Mouse (Mus musculus) MEL (cell line): ENCODE data around the gene Atp1a3. TPM values are rescaled to one million over a fixed set of nuclear protein-coding genes. Genes with fewer than 3 reads are reported as not detected.

Experiments used
- DNase-seq: peaks from one replicate; pipeline ENCODE4 v3.0.0; 2011; ENCODE audit warnings: low read depth, low spot score
- H3K27ac ChIP-seq: 2 replicates; pipeline ENCODE4 v1.5.1; 2012; ENCODE audit warnings: low read depth, mild to moderate bottlenecking, control low read depth, low read length, moderate library complexity; ENCODE audit not compliant: control insufficient read depth
- H3K27me3 ChIP-seq, 2 experiments: fragments of 150-350 bp in 1 of 2; sonication (generic) in 1 of 2; 2 replicates each; pipeline ENCODE4 v1.6.1; 2012; ENCODE audit warnings: low read length in 2 of 2, mild to moderate bottlenecking in 2 of 2, improper control_type of control experiment in 1 of 2, moderate library complexity in 1 of 2; ENCODE audit not compliant: insufficient read depth in 2 of 2, control insufficient read depth in 1 of 2
- H3K36me3 ChIP-seq, 2 experiments: 2 replicates each; pipeline ENCODE4 v1.6.1; 2012 to 2014; ENCODE audit warnings: low read length in 2 of 2, improper control_type of control experiment in 1 of 2, inconsistent platforms in 1 of 2, mild to moderate bottlenecking in 1 of 2; ENCODE audit not compliant: insufficient read depth in 2 of 2, control insufficient read depth in 1 of 2
- H3K4me1 ChIP-seq, 2 experiments: fragments of 150-350 bp in 1 of 2; sonication (generic) in 1 of 2; 2 replicates each; pipeline ENCODE4 v1.6.1; 2012; ENCODE audit warnings: low read length in 2 of 2, improper control_type of control experiment in 1 of 2, mild to moderate bottlenecking in 1 of 2; ENCODE audit not compliant: insufficient read depth in 2 of 2, control insufficient read depth in 1 of 2
- H3K4me3 ChIP-seq, 2 experiments: fragments of 150-350 bp in 1 of 2; sonication (generic) in 1 of 2; 2 replicates each; pipeline ENCODE4 v1.5.1; 2012; ENCODE audit warnings: low read depth in 2 of 2, low read length in 2 of 2, mild to moderate bottlenecking in 2 of 2, moderate library complexity in 2 of 2, control low read depth in 1 of 2, improper control_type of control experiment in 1 of 2; ENCODE audit not compliant: control insufficient read depth in 1 of 2, insufficient read depth in 1 of 2
- H3K79me2 ChIP-seq: 2 replicates; pipeline ENCODE4 v1.6.1; 2012; ENCODE audit warnings: mild to moderate bottlenecking, low read length, moderate library complexity; ENCODE audit not compliant: control insufficient read depth, poor library complexity, insufficient read depth
- H3K9ac ChIP-seq: 2 replicates; pipeline ENCODE4 v1.6.1; 2012; ENCODE audit warnings: low read depth, mild to moderate bottlenecking, control low read depth, low read length, moderate library complexity; ENCODE audit not compliant: control insufficient read depth, poor library complexity, severe bottlenecking
- H3K9me3 ChIP-seq: fragments of 150-350 bp; sonication (generic); replicated peaks from 2 replicates; pipeline ENCODE4 v1.6.1; 2012; ENCODE audit warnings: mild to moderate bottlenecking, low read length, improper control_type of control experiment, moderate library complexity; ENCODE audit not compliant: insufficient read depth
- CTCF ChIP-seq, 3 experiments: IDR thresholded peaks in 2 of 3; conservative IDR thresholded peaks in 1 of 3; 2 replicates each; pipeline ENCODE4 v1.5.1; 2011 to 2012; ENCODE audit warnings: low read length in 3 of 3, low read depth in 2 of 3, mild to moderate bottlenecking in 2 of 3, improper control_type of control experiment in 1 of 3, inconsistent platforms in 1 of 3, mixed read lengths in 1 of 3, moderate library complexity in 1 of 3; ENCODE audit not compliant: control insufficient read depth in 1 of 3, insufficient read depth in 1 of 3, poor library complexity in 1 of 3, severe bottlenecking in 1 of 3
- ETS1 ChIP-seq: IDR thresholded peaks from 2 replicates; pipeline ENCODE4 v1.6.1; 2012; ENCODE audit warnings: low read depth, mild to moderate bottlenecking, inconsistent platforms, low read length, improper control_type of control experiment, moderate library complexity
- GABPA ChIP-seq: IDR thresholded peaks from 2 replicates; pipeline ENCODE4 v1.6.1; 2012; ENCODE audit warnings: low read depth, mild to moderate bottlenecking, inconsistent platforms, low read length, improper control_type of control experiment, moderate library complexity
- MEF2A ChIP-seq: IDR thresholded peaks from 2 replicates; pipeline ENCODE4 v1.6.1; 2014; ENCODE audit warnings: low read depth, mild to moderate bottlenecking, inconsistent platforms, low read length, improper control_type of control experiment; ENCODE audit not compliant: poor library complexity, insufficient replicate concordance, severe bottlenecking; ENCODE audit errors: extremely low read depth
- USF1 ChIP-seq: IDR thresholded peaks from 2 replicates; pipeline ENCODE4 v1.6.1; 2014; ENCODE audit warnings: low read depth, mild to moderate bottlenecking, inconsistent platforms, low read length, improper control_type of control experiment, moderate library complexity
- ZC3H11A ChIP-seq: IDR thresholded peaks from 2 replicates; pipeline ENCODE4 v1.6.1; 2012; ENCODE audit warnings: low read depth, mild to moderate bottlenecking, inconsistent platforms, low read length, improper control_type of control experiment
- ZMIZ1 ChIP-seq: IDR thresholded peaks from 2 replicates; pipeline ENCODE4 v1.6.1; 2012; ENCODE audit warnings: low read depth, mild to moderate bottlenecking, inconsistent platforms, low read length, improper control_type of control experiment, moderate library complexity
- polyA plus RNA-seq, 2 experiments: library from polyadenylated mRNA; stranded (reverse) in 1 of 2; unstranded in 1 of 2; fragments of >175 nt in 1 of 2; fragments of >200 nt in 1 of 2; gene quantifications; 2 replicates each; pipeline versions ENCODE4 v1.2.1 to v1.2.4; 2012; ENCODE audit warnings: low replicate concordance in 2 of 2, low read depth in 1 of 2; ENCODE audit not compliant: insufficient read length in 2 of 2, insufficient read depth in 1 of 2, missing spikeins in 1 of 2
- total RNA-seq: library from RNA; depleted of rRNA; stranded (reverse); fragments of 300-350 nt; gene quantifications from 2 replicates; pipeline ENCODE4 v1.2.3, GENCODE M21; 2012; rRNA removed

The Atp1a3 gene
- total and polyA plus RNA-seq, 3 experiments = 0.19 to 3.5 TPM; not detected in 1

GRCm38 (mm10) chr7:24930475-24930874 is 75.3 kb downstream of the Atp1a3 start:
- H3K9ac ChIP-seq = no peak overlapping the region
- no peaks in the 10 kb centered on the region for H3K27me3 ChIP-seq
- no peaks in the 10 kb centered on the region for H3K36me3 ChIP-seq
- no peak overlapping the region for H3K4me3 ChIP-seq
- TF ChIP-seq MEF2A (no peak), ETS1 (no peak), CTCF (IDR thresholded peaks at IDR 0.05 in 2 of 3, conservative IDR thresholded peaks at IDR 0.05 in 1 of 3; ENCODE audit: control insufficient read depth in 1 of 3, insufficient read depth in 1 of 3, low read depth in 2 of 3, low read length in 3 of 3, poor library complexity in 1 of 3, severe bottlenecking in 1 of 3) (no peak), GABPA (no peak), ZC3H11A (no peak), USF1 (no peak), ZMIZ1 (no peak)
- TF ChIP-seq, all 39 proteins: peak for 0
- DNase-seq = no peak
- no peaks in the 10 kb centered on the region for H3K4me1 ChIP-seq
- no peak overlapping the region for H3K27ac ChIP-seq
- H3K9me3 ChIP-seq = no peaks in the 10 kb centered on the region
- H3K79me2 ChIP-seq = no peaks in the 10 kb centered on the region

Other genes starting within 250 kb of the Atp1a3 start
- not detected in 2 replicates for gene Cd177, start 245.6 kb downstream of the Atp1a3 start, total RNA-seq
- under 1 TPM in 1 of 2 experiments, not detected in 1; 0.11 TPM for gene Cd177, start 245.6 kb downstream of the Atp1a3 start, polyA plus RNA-seq
- not detected in 2 replicates for gene Ceacam10, start 228.8 kb downstream of the Atp1a3 start, total RNA-seq
- under 1 TPM in 1 of 2 experiments, not detected in 1; 0.19 TPM for gene Ceacam10, start 228.8 kb downstream of the Atp1a3 start, polyA plus RNA-seq
- 0.54 TPM in 1 of 2 replicates, not detected in the other for gene Gm9844, start 143.7 kb downstream of the Atp1a3 start, total RNA-seq
- gene Gm9844, start 143.7 kb downstream of the Atp1a3 start, polyA plus RNA-seq = under 1 TPM in 1 of 2 experiments, not detected in 1; 0.95 TPM
- gene Lypd4, start 136.0 kb downstream of the Atp1a3 start, total RNA-seq = not detected in 2 replicates
- gene Lypd4, start 136.0 kb downstream of the Atp1a3 start, polyA plus RNA-seq = not detected
- not detected in 2 replicates for gene Dmrtc2, start 135.9 kb downstream of the Atp1a3 start, total RNA-seq
- not detected for gene Dmrtc2, start 135.9 kb downstream of the Atp1a3 start, polyA plus RNA-seq
- gene Rps19, start 121.6 kb downstream of the Atp1a3 start, total RNA-seq = 3,168 and 3,580 TPM in 2 replicates
- 1,000 to 10,000 TPM in 1 of 2 experiments, not detected in 1; 2,454 TPM for gene Rps19, start 121.6 kb downstream of the Atp1a3 start, polyA plus RNA-seq
- 0.13 and 0.23 TPM in 2 replicates for gene Cd79a, start 108.6 kb downstream of the Atp1a3 start, total RNA-seq
- gene Cd79a, start 108.6 kb downstream of the Atp1a3 start, polyA plus RNA-seq = under 1 TPM in 1 of 2 experiments, not detected in 1; 0.61 TPM
- 43.7 and 53.3 TPM in 2 replicates for gene Arhgef1, start 103.0 kb downstream of the Atp1a3 start, total RNA-seq
- gene Arhgef1, start 103.0 kb downstream of the Atp1a3 start, polyA plus RNA-seq = 100 to 1,000 TPM in 1 of 2 experiments, not detected in 1; 163 TPM
- gene Gm4881, start 61.5 kb downstream of the Atp1a3 start, total RNA-seq = not detected in 2 replicates
- under 1 TPM in 1 of 2 experiments, not detected in 1; 0.13 TPM for gene Gm4881, start 61.5 kb downstream of the Atp1a3 start, polyA plus RNA-seq
- gene Rabac1, start 33.2 kb downstream of the Atp1a3 start, total RNA-seq = 205 and 240 TPM in 2 replicates
- 100 to 1,000 TPM in 1 of 2 experiments, not detected in 1; 223 TPM for gene Rabac1, start 33.2 kb downstream of the Atp1a3 start, polyA plus RNA-seq
- 3.5 and 4.6 TPM in 2 replicates for gene Grik5, start 66.4 kb upstream of the Atp1a3 start, total RNA-seq
- gene Grik5, start 66.4 kb upstream of the Atp1a3 start, polyA plus RNA-seq = 10 to 100 TPM in 1 of 2 experiments, not detected in 1; 22.0 TPM
- gene Zfp574, start 66.6 kb upstream of the Atp1a3 start, total RNA-seq = 15.0 and 16.3 TPM in 2 replicates
- gene Zfp574, start 66.6 kb upstream of the Atp1a3 start, polyA plus RNA-seq = 10 to 100 TPM in 1 of 2 experiments, not detected in 1; 30.2 TPM
- 0.73 and 0.75 TPM in 2 replicates for gene Pou2f2, start 173.8 kb upstream of the Atp1a3 start, total RNA-seq
- 1 to 10 TPM in 1 of 2 experiments, not detected in 1; 6.4 TPM for gene Pou2f2, start 173.8 kb upstream of the Atp1a3 start, polyA plus RNA-seq
- gene Dedd2, start 214.7 kb upstream of the Atp1a3 start, total RNA-seq = 25.2 and 28.2 TPM in 2 replicates
- 10 to 100 TPM in 1 of 2 experiments, not detected in 1; 36.6 TPM for gene Dedd2, start 214.7 kb upstream of the Atp1a3 start, polyA plus RNA-seq
- 8.4 and 9.5 TPM in 2 replicates for gene Zfp526, start 215.5 kb upstream of the Atp1a3 start, total RNA-seq
- 10 to 100 TPM in 1 of 2 experiments, not detected in 1; 14.8 TPM for gene Zfp526, start 215.5 kb upstream of the Atp1a3 start, polyA plus RNA-seq
- gene Gsk3a, start 231.9 kb upstream of the Atp1a3 start, total RNA-seq = 59.8 and 61.5 TPM in 2 replicates
- gene Gsk3a, start 231.9 kb upstream of the Atp1a3 start, polyA plus RNA-seq = 100 to 1,000 TPM in 1 of 2 experiments, 10 to 100 TPM in 1; 86.6 to 149 TPM
- gene Erf, start 244.8 kb upstream of the Atp1a3 start, total RNA-seq = 18.4 and 24.6 TPM in 2 replicates
- gene Erf, start 244.8 kb upstream of the Atp1a3 start, polyA plus RNA-seq = 10 to 100 TPM in 1 of 2 experiments, not detected in 1; 33.2 TPM